In the genomic region with DNA sequence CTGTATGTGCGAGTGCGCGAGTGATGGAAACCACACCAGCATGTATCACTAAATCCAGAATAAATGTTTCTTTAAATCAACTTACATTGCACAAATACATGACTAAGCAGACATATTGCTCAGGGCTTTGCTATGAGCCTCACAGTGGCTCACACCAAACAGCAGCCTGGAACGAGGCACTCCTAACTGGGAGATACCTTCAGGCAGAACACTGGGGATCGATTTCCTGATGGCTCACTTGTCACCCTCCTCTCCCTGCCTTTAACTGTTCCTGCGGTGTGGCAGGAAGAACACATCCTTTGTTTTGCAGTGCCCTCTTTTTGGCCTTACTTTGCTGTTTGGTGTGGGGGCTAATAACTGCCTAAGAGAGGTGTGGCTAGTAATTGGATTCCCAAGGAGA, we compare ENCODE assay signal across 27 mouse cellular contexts. TPM values are rescaled to one million over a fixed set of nuclear protein-coding genes. Genes with fewer than 3 reads are reported as not detected.
DNase-seq lines count a peak whose midpoint lies in the region; ATAC-seq and TF ChIP-seq lines count a peak whose summit lies in the region.
"Had no signal": no experiment of that assay in that cellular context is flagged by ENCODE, and none has a peak within 500 bp of the region (broad histone marks: within the 10 kb centered on the region; RNA-seq: fewer than 3 reads in every experiment).

No protein-coding gene starts in this region.

- DNase-seq in forebrain, embryonic 10.5 days (ENCODE audit: extremely low spot score, low spot score): no peak
- DNase-seq in heart, postnatal 0 days (ENCODE audit: low spot score): no peak
- no peak for DNase-seq in heart, postnatal 10 days
- peak; percentile 57 for DNase-seq in 3T3-L1 (ENCODE audit: low read depth, low spot score)
- DNase-seq in spleen, adult 12 weeks (ENCODE audit: low spot score): no peak
- DNase-seq: adrenal gland, postnatal 36 days; cerebellum, adult 18-20 months; cerebellum, postnatal 14 days; gastrocnemius, postnatal 36 days; kidney, postnatal 4 days; lung, adult 2 months; lung, postnatal 4 days; right cerebral cortex, adult 18-20 months; right cerebral cortex, postnatal 4 days; thymus, adult 2 months had no signal

- 70% methylated on average over 6 of the region's 6 CpGs for WGBS in forebrain, embryonic 10.5 days
- WGBS in forebrain, embryonic 16.5 days: 80% methylated on average over 6 of the region's 6 CpGs
- WGBS in heart, postnatal 0 days: 57% methylated on average over 6 of the region's 6 CpGs

- ATAC-seq in forebrain, embryonic 16.5 days: no peak
- no peak for ATAC-seq in heart, postnatal 0 days (ENCODE audit: insufficient read depth, low read depth)
- no peak for ATAC-seq in erythroid progenitor cell, adult 5-6 weeks (replicated peaks; ENCODE audit: low FRiP score, poor library complexity, severe bottlenecking)
- ATAC-seq: forebrain, embryonic 15.5 days; intestine, postnatal 0 days; liver, embryonic 12.5 days; Patski had no signal

- intact Hi-C loops in heart, postnatal 10 days (cut with DNase I): no loop called here

- no peak for TF ChIP-seq EP300 in heart, postnatal 0 days (IDR thresholded peaks at IDR 0.05; ENCODE audit: low read depth)

- no peaks in the 10 kb centered on the region for H3K36me3 ChIP-seq in forebrain, embryonic 10.5 days (replicated peaks)
- H3K36me3 ChIP-seq in forebrain, embryonic 16.5 days (ENCODE audit: control insufficient read depth, insufficient read depth): no peaks in the 10 kb centered on the region
- H3K36me3 ChIP-seq in heart, postnatal 0 days (replicated peaks; ENCODE audit: control insufficient read depth, insufficient read depth, low read length): no peaks in the 10 kb centered on the region
- H3K36me3 ChIP-seq: embryonic facial prominence, embryonic 13.5 days; forebrain, embryonic 15.5 days; hindbrain, embryonic 15.5 days; limb, embryonic 13.5 days; liver, embryonic 12.5 days; neural tube, embryonic 15.5 days had no signal

- TF ChIP-seq CTCF in heart, postnatal 0 days (IDR thresholded peaks at IDR 0.05; ENCODE audit: low read depth): no peak
- TF ChIP-seq CTCF in embryonic fibroblast, embryonic 13.5 days (IDR thresholded peaks at IDR 0.05; ENCODE audit: borderline replicate concordance, insufficient read depth, low read length): no peak

- peaks cover 9% of the 10 kb centered on the region for H3K9me3 ChIP-seq in forebrain, embryonic 10.5 days
- peaks cover 2% of the 10 kb centered on the region; the same call in 1 of the 2 replicates for H3K9me3 ChIP-seq in forebrain, embryonic 16.5 days (ENCODE audit: control insufficient read depth, low read length)
- 0 out of 2 replicates have a peak, but pooled peaks cover 3% of the 10 kb centered on the region for H3K9me3 ChIP-seq in heart, postnatal 0 days (replicated peaks; ENCODE audit: control insufficient read depth, low read length)
- H3K9me3 ChIP-seq: hindbrain, embryonic 15.5 days; neural tube, embryonic 15.5 days had no signal

- H3K4me2 ChIP-seq in forebrain, embryonic 16.5 days (ENCODE audit: low read length): no peak overlapping the region
- H3K4me2 ChIP-seq in heart, postnatal 0 days (ENCODE audit: low read depth, low read length): no peak overlapping the region

- no peak overlapping the region for H3K9ac ChIP-seq in forebrain, embryonic 16.5 days (replicated peaks; ENCODE audit: low read depth, low read length)
- no peak overlapping the region for H3K9ac ChIP-seq in heart, postnatal 0 days (replicated peaks; ENCODE audit: low read depth, low read length)
- H3K9ac ChIP-seq: embryonic facial prominence, embryonic 13.5 days; forebrain, embryonic 15.5 days; hindbrain, embryonic 15.5 days; limb, embryonic 13.5 days; liver, embryonic 12.5 days; neural tube, embryonic 15.5 days had no signal

- H3K27ac ChIP-seq in forebrain, embryonic 10.5 days: peak overlapping the region; percentile 83; the same call in 1 of the 2 replicates
- no peak overlapping the region for H3K27ac ChIP-seq in forebrain, embryonic 16.5 days (ENCODE audit: low read length)
- H3K27ac ChIP-seq in heart, postnatal 0 days (ENCODE audit: low read depth): 0 out of 2 replicates have a peak overlapping the region, but pooled peaks have one; percentile 22
- H3K27ac ChIP-seq in embryonic fibroblast, embryonic 13.5 days (ENCODE audit: insufficient read depth, low read length): peak overlapping the region; percentile 63
- H3K27ac ChIP-seq: embryonic facial prominence, embryonic 13.5 days; forebrain, embryonic 15.5 days; limb, embryonic 13.5 days; liver, embryonic 12.5 days; neural tube, embryonic 15.5 days had no signal

- no peak overlapping the region for H3K4me3 ChIP-seq in forebrain, embryonic 10.5 days
- no peak overlapping the region for H3K4me3 ChIP-seq in forebrain, embryonic 16.5 days (replicated peaks; ENCODE audit: low read length)
- H3K4me3 ChIP-seq in heart, postnatal 0 days (ENCODE audit: low read depth, low read length): no peak overlapping the region
- H3K4me3 ChIP-seq in embryonic fibroblast, embryonic 13.5 days (ENCODE audit: insufficient read depth, low read length): no peak overlapping the region
- H3K4me3 ChIP-seq: forebrain, embryonic 15.5 days; liver, embryonic 12.5 days; neural tube, embryonic 15.5 days had no signal

- peaks cover 31% of the 10 kb centered on the region for H3K4me1 ChIP-seq in forebrain, embryonic 10.5 days
- peaks cover 10% of the 10 kb centered on the region for H3K4me1 ChIP-seq in forebrain, embryonic 16.5 days (replicated peaks; ENCODE audit: control insufficient read depth, insufficient read depth, low read length)
- peaks cover 7% of the 10 kb centered on the region; the same call in 1 of the 2 replicates for H3K4me1 ChIP-seq in heart, postnatal 0 days (ENCODE audit: control insufficient read depth, insufficient read depth)
- 0 out of 2 replicates have a peak, but pooled peaks cover 6% of the 10 kb centered on the region for H3K4me1 ChIP-seq in embryonic fibroblast, embryonic 13.5 days (ENCODE audit: control insufficient read depth, insufficient read depth, low read length)

- peaks cover 26% of the 10 kb centered on the region for H3K27me3 ChIP-seq in forebrain, embryonic 10.5 days (ENCODE audit: poor library complexity, severe bottlenecking)
- no peaks in the 10 kb centered on the region for H3K27me3 ChIP-seq in forebrain, embryonic 16.5 days (replicated peaks; ENCODE audit: control insufficient read depth, insufficient read depth, low read length)
- no peaks in the 10 kb centered on the region for H3K27me3 ChIP-seq in heart, postnatal 0 days (ENCODE audit: control insufficient read depth, insufficient read depth, low read length)
- H3K27me3 ChIP-seq: embryonic facial prominence, embryonic 13.5 days; forebrain, embryonic 15.5 days; hindbrain, embryonic 15.5 days; limb, embryonic 13.5 days; neural tube, embryonic 15.5 days had no signal

- no peak for TF ChIP-seq POLR2A in embryonic fibroblast, embryonic 13.5 days (IDR thresholded peaks at IDR 0.05; ENCODE audit: low read depth, low read length)

RNA-seq across cellular contexts. Expression of gene Cfap45, which starts 1.0 kb away (rescaled TPM):
- polyA plus RNA-seq in forebrain, embryonic 10.5 days (2016; fragmentation: Nextera tagmentation; extraction: Ambion mirVana): 1.4 and 1.6 TPM in 2 replicates
- polyA plus RNA-seq in forebrain, embryonic 16.5 days (2015; fragmentation: Nextera tagmentation; extraction: Ambion mirVana): 1.8 and 3.0 TPM in 2 replicates
- total RNA-seq in heart, postnatal 0 days (2014; rRNA removed; ENCODE audit: low replicate concordance): 3.6 and 6.6 TPM in 2 replicates
- 2.3 and 2.6 TPM in 2 replicates for polyA plus RNA-seq in heart, postnatal 0 days (2015; fragmentation: Nextera tagmentation; extraction: Ambion mirVana)
- 1 to 10 TPM; 1.8 to 2.8 TPM for total RNA-seq in heart, postnatal 10 days (2021)
- polyA plus RNA-seq in embryonic fibroblast, embryonic 13.5 days (2011; ENCODE audit: insufficient read length, low read depth, missing spikeins): 0.85 and 2.9 TPM in 2 replicates
- total RNA-seq in erythroid progenitor cell, adult 5-6 weeks (2015; ENCODE audit: low replicate concordance): not detected in 2 replicates
- not detected in 2 replicates for total RNA-seq in erythroid progenitor cell, adult 5-6 weeks (2017; ENCODE audit: low replicate concordance)

RNA-seq across cellular contexts. Expression of gene Tagln2, which starts 19.8 kb away (rescaled TPM):
- 69.7 and 71.1 TPM in 2 replicates for polyA plus RNA-seq in forebrain, embryonic 10.5 days (2016; fragmentation: Nextera tagmentation; extraction: Ambion mirVana)
- 53.4 and 56.8 TPM in 2 replicates for polyA plus RNA-seq in forebrain, embryonic 16.5 days (2015; fragmentation: Nextera tagmentation; extraction: Ambion mirVana)
- 235 and 276 TPM in 2 replicates for total RNA-seq in heart, postnatal 0 days (2014; rRNA removed; ENCODE audit: low replicate concordance)
- polyA plus RNA-seq in heart, postnatal 0 days (2015; fragmentation: Nextera tagmentation; extraction: Ambion mirVana): 203 and 209 TPM in 2 replicates
- 100 to 1,000 TPM; 173 to 178 TPM for total RNA-seq in heart, postnatal 10 days (2021)
- 468 and 642 TPM in 2 replicates for polyA plus RNA-seq in embryonic fibroblast, embryonic 13.5 days (2011; ENCODE audit: insufficient read length, low read depth, missing spikeins)
- total RNA-seq in erythroid progenitor cell, adult 5-6 weeks (2015; ENCODE audit: low replicate concordance): 95.6 and 112 TPM in 2 replicates
- 21.1 and 56.0 TPM in 2 replicates for total RNA-seq in erythroid progenitor cell, adult 5-6 weeks (2017; ENCODE audit: low replicate concordance)

RNA-seq across cellular contexts. Expression of gene Vsig8, which starts 36.1 kb away (rescaled TPM):
- polyA plus RNA-seq in forebrain, embryonic 10.5 days (2016; fragmentation: Nextera tagmentation; extraction: Ambion mirVana): 0.09 TPM in 1 of 2 replicates, not detected in the other
- polyA plus RNA-seq in forebrain, embryonic 16.5 days (2015; fragmentation: Nextera tagmentation; extraction: Ambion mirVana): 0.14 TPM in 1 of 2 replicates, not detected in the other
- total RNA-seq in heart, postnatal 0 days (2014; rRNA removed; ENCODE audit: low replicate concordance): not detected in 2 replicates
- 0.12 and 0.19 TPM in 2 replicates for polyA plus RNA-seq in heart, postnatal 0 days (2015; fragmentation: Nextera tagmentation; extraction: Ambion mirVana)
- under 1 TPM in 1 of 2 experiments, not detected in 1; 0.24 TPM for total RNA-seq in heart, postnatal 10 days (2021)
- polyA plus RNA-seq in embryonic fibroblast, embryonic 13.5 days (2011; ENCODE audit: insufficient read length, low read depth, missing spikeins): not detected in 2 replicates
- total RNA-seq in erythroid progenitor cell, adult 5-6 weeks (2015; ENCODE audit: low replicate concordance): not detected in 2 replicates
- total RNA-seq in erythroid progenitor cell, adult 5-6 weeks (2017; ENCODE audit: low replicate concordance): not detected in 2 replicates
- total RNA-seq: gastrocnemius, postnatal 36 days; hematopoietic stem cell, adult 5-6 weeks had no signal
- polyA plus RNA-seq: liver, embryonic 12.5 days had no signal

RNA-seq across cellular contexts. Expression of gene Igsf9, which starts 38.1 kb away (rescaled TPM):
- polyA plus RNA-seq in forebrain, embryonic 10.5 days (2016; fragmentation: Nextera tagmentation; extraction: Ambion mirVana): 81.7 and 82.5 TPM in 2 replicates
- 60.9 and 89.9 TPM in 2 replicates for polyA plus RNA-seq in forebrain, embryonic 16.5 days (2015; fragmentation: Nextera tagmentation; extraction: Ambion mirVana)
- 3.2 and 15.5 TPM in 2 replicates for total RNA-seq in heart, postnatal 0 days (2014; rRNA removed; ENCODE audit: low replicate concordance)
- 0.75 and 0.78 TPM in 2 replicates for polyA plus RNA-seq in heart, postnatal 0 days (2015; fragmentation: Nextera tagmentation; extraction: Ambion mirVana)
- total RNA-seq in heart, postnatal 10 days (2021): 1 to 10 TPM; 1.0 to 1.4 TPM
- polyA plus RNA-seq in embryonic fibroblast, embryonic 13.5 days (2011; ENCODE audit: insufficient read length, low read depth, missing spikeins): 5.4 and 6.4 TPM in 2 replicates
- total RNA-seq in erythroid progenitor cell, adult 5-6 weeks (2015; ENCODE audit: low replicate concordance): not detected in 2 replicates
- total RNA-seq in erythroid progenitor cell, adult 5-6 weeks (2017; ENCODE audit: low replicate concordance): 2.4 TPM in 1 of 2 replicates, not detected in the other

RNA-seq across cellular contexts. Expression of gene Slamf9, which starts 44.5 kb away (rescaled TPM):
- not detected in 2 replicates for polyA plus RNA-seq in forebrain, embryonic 10.5 days (2016; fragmentation: Nextera tagmentation; extraction: Ambion mirVana)
- polyA plus RNA-seq in forebrain, embryonic 16.5 days (2015; fragmentation: Nextera tagmentation; extraction: Ambion mirVana): not detected in 2 replicates
- 1.9 and 5.8 TPM in 2 replicates for total RNA-seq in heart, postnatal 0 days (2014; rRNA removed; ENCODE audit: low replicate concordance)
- polyA plus RNA-seq in heart, postnatal 0 days (2015; fragmentation: Nextera tagmentation; extraction: Ambion mirVana): 1.6 and 2.0 TPM in 2 replicates
- 1 to 10 TPM; 1.3 to 1.4 TPM for total RNA-seq in heart, postnatal 10 days (2021)
- 0.63 and 2.5 TPM in 2 replicates for polyA plus RNA-seq in embryonic fibroblast, embryonic 13.5 days (2011; ENCODE audit: insufficient read length, low read depth, missing spikeins)
- 1.1 TPM in 1 of 2 replicates, not detected in the other for total RNA-seq in erythroid progenitor cell, adult 5-6 weeks (2015; ENCODE audit: low replicate concordance)
- total RNA-seq in erythroid progenitor cell, adult 5-6 weeks (2017; ENCODE audit: low replicate concordance): 0.90 and 2.7 TPM in 2 replicates
- total RNA-seq: hematopoietic stem cell, adult 5-6 weeks had no signal
- polyA plus RNA-seq: embryonic facial prominence, embryonic 13.5 days; forebrain, embryonic 15.5 days had no signal
